Mouse (Mus musculus): ENCODE results near the gene Irf2bp2. TPM values are rescaled to one million over a fixed set of nuclear protein-coding genes. Genes with fewer than 3 reads are reported as not detected.

Irf2bp2 gene
- 8.5 and 8.8 TPM in 2 replicates for polyA plus RNA-seq (2014; fragmentation: Nextera tagmentation; extraction: Ambion mirVana)

GRCm38 (mm10) chr8:126593889-126594480 is at the start of gene Irf2bp2:
Gene Irf2bp2, minus strand, starts transcription at chr8:126593986.
- Histone ChIP-seq H3K27ac (ENCODE audit: low read depth, low read length) (peak within 1 kb of the TSS; percentile 98), H3K9me3 (ENCODE audit: control insufficient read depth, low read length) (no peaks in the 10 kb centered on the region), H3K4me1 (ENCODE audit: control insufficient read depth, insufficient read depth, low read length) (peaks cover 36% of the 10 kb centered on the region), H3K9ac (replicated peaks; ENCODE audit: low read depth, low read length) (peak within 1 kb of the TSS; percentile 99), H3K4me3 (ENCODE audit: low read depth, low read length) (peak within 1 kb of the TSS; percentile 100), H3K27me3 (ENCODE audit: control insufficient read depth, insufficient read depth, low read length) (no peaks in the 10 kb centered on the region), H3K36me3 (ENCODE audit: control insufficient read depth, insufficient read depth, low read length) (0 out of 2 replicates have a peak, but pooled peaks cover 4% of the 10 kb centered on the region), H3K4me2 (ENCODE audit: low read depth, low read length) (peak within 1 kb of the TSS; percentile 98)
- peak; percentile 70 for ATAC-seq (ENCODE audit: low read depth)
- 1% methylated on average over 26 of the region's 56 CpGs for WGBS

- 98% methylated on average over 4 of the region's 4 CpGs for WGBS
These were observed 48.9 kb upstream of the Irf2bp2 start for GRCm38 (mm10) chr8:126642665-126643064.

GRCm38 (mm10) chr8:126641568-126642295 is 47.9 kb upstream of the Irf2bp2 start:
- H3K4me2 ChIP-seq (ENCODE audit: low read depth, low read length): no peak overlapping the region
- H3K9ac ChIP-seq (replicated peaks; ENCODE audit: low read depth, low read length): no peak overlapping the region
- ATAC-seq (ENCODE audit: low read depth): no peak
- no peak overlapping the region for H3K4me3 ChIP-seq (ENCODE audit: low read depth, low read length)
- no peaks in the 10 kb centered on the region for H3K27me3 ChIP-seq (ENCODE audit: control insufficient read depth, insufficient read depth, low read length)
- no peaks in the 10 kb centered on the region for H3K36me3 ChIP-seq (ENCODE audit: control insufficient read depth, insufficient read depth, low read length)
- no peak overlapping the region for H3K27ac ChIP-seq (ENCODE audit: low read depth, low read length)
- 87% methylated on average over 3 of the region's 3 CpGs for WGBS
- H3K9me3 ChIP-seq (ENCODE audit: control insufficient read depth, low read length): no peaks in the 10 kb centered on the region
- H3K4me1 ChIP-seq (ENCODE audit: control insufficient read depth, insufficient read depth, low read length): no peaks in the 10 kb centered on the region

More at GRCm38 (mm10) chr8:126642665-126643064, 48.9 kb upstream of the Irf2bp2 start:
- Histone ChIP-seq H3K27me3 (ENCODE audit: control insufficient read depth, insufficient read depth, low read length) (no peaks in the 10 kb centered on the region), H3K27ac (ENCODE audit: low read depth, low read length) (no peak overlapping the region), H3K9ac (replicated peaks; ENCODE audit: low read depth, low read length) (no peak overlapping the region), H3K36me3 (ENCODE audit: control insufficient read depth, insufficient read depth, low read length) (no peaks in the 10 kb centered on the region), H3K4me2 (ENCODE audit: low read depth, low read length) (no peak overlapping the region), H3K9me3 (ENCODE audit: control insufficient read depth, low read length) (no peaks in the 10 kb centered on the region), H3K4me3 (ENCODE audit: low read depth, low read length) (no peak overlapping the region), H3K4me1 (ENCODE audit: control insufficient read depth, insufficient read depth, low read length) (no peaks in the 10 kb centered on the region)
- no peak for ATAC-seq (ENCODE audit: low read depth)

- H3K4me3 ChIP-seq (ENCODE audit: low read depth, low read length): no peak overlapping the region
- H3K27me3 ChIP-seq (ENCODE audit: control insufficient read depth, insufficient read depth, low read length): no peaks in the 10 kb centered on the region
- WGBS: 78% methylated on average over 3 of the region's 3 CpGs
- no peak overlapping the region for H3K27ac ChIP-seq (ENCODE audit: low read depth, low read length)
- H3K9ac ChIP-seq (replicated peaks; ENCODE audit: low read depth, low read length): no peak overlapping the region
- H3K36me3 ChIP-seq (ENCODE audit: control insufficient read depth, insufficient read depth, low read length): no peaks in the 10 kb centered on the region
- H3K4me1 ChIP-seq (ENCODE audit: control insufficient read depth, insufficient read depth, low read length): no peaks in the 10 kb centered on the region
- H3K9me3 ChIP-seq (ENCODE audit: control insufficient read depth, low read length): no peaks in the 10 kb centered on the region
- H3K4me2 ChIP-seq (ENCODE audit: low read depth, low read length): no peak overlapping the region
- ATAC-seq (ENCODE audit: low read depth): no peak
These were observed 45.4 kb upstream of the Irf2bp2 start for GRCm38 (mm10) chr8:126639161-126639560.

GRCm38 (mm10) chr8:126638027-126638426 is 44.2 kb upstream of the Irf2bp2 start:
- Histone ChIP-seq H3K27me3 (ENCODE audit: control insufficient read depth, insufficient read depth, low read length) (no peaks in the 10 kb centered on the region), H3K4me1 (ENCODE audit: control insufficient read depth, insufficient read depth, low read length) (no peaks in the 10 kb centered on the region), H3K9me3 (ENCODE audit: control insufficient read depth, low read length) (no peaks in the 10 kb centered on the region), H3K27ac (ENCODE audit: low read depth, low read length) (no peak overlapping the region), H3K9ac (replicated peaks; ENCODE audit: low read depth, low read length) (no peak overlapping the region), H3K4me3 (ENCODE audit: low read depth, low read length) (no peak overlapping the region), H3K4me2 (ENCODE audit: low read depth, low read length) (no peak overlapping the region), H3K36me3 (ENCODE audit: control insufficient read depth, insufficient read depth, low read length) (no peaks in the 10 kb centered on the region)
- 79% methylated on average over 8 of the region's 8 CpGs for WGBS
- ATAC-seq (ENCODE audit: low read depth): no peak

- Histone ChIP-seq H3K9me3 (ENCODE audit: control insufficient read depth, low read length) (peaks cover under 1% of the 10 kb centered on the region; the same call in 1 of the 2 replicates), H3K36me3 (ENCODE audit: control insufficient read depth, insufficient read depth, low read length) (no peaks in the 10 kb centered on the region), H3K4me1 (ENCODE audit: control insufficient read depth, insufficient read depth, low read length) (no peaks in the 10 kb centered on the region), H3K4me2 (ENCODE audit: low read depth, low read length) (no peak overlapping the region), H3K27ac (ENCODE audit: low read depth, low read length) (no peak overlapping the region), H3K27me3 (ENCODE audit: control insufficient read depth, insufficient read depth, low read length) (no peaks in the 10 kb centered on the region), H3K9ac (replicated peaks; ENCODE audit: low read depth, low read length) (no peak overlapping the region), H3K4me3 (ENCODE audit: low read depth, low read length) (no peak overlapping the region)
- no peak for ATAC-seq (ENCODE audit: low read depth)
- 81% methylated on average over 6 of the region's 6 CpGs for WGBS
These were observed 40.8 kb upstream of the Irf2bp2 start for GRCm38 (mm10) chr8:126634541-126635048.

- no peaks in the 10 kb centered on the region for H3K27me3 ChIP-seq (ENCODE audit: control insufficient read depth, insufficient read depth, low read length)
- no peak for ATAC-seq (ENCODE audit: low read depth)
- no peaks in the 10 kb centered on the region for H3K36me3 ChIP-seq (ENCODE audit: control insufficient read depth, insufficient read depth, low read length)
- no peak overlapping the region for H3K4me2 ChIP-seq (ENCODE audit: low read depth, low read length)
- 95% methylated on average over 3 of the region's 3 CpGs for WGBS
- H3K9me3 ChIP-seq (ENCODE audit: control insufficient read depth, low read length): peaks cover 2% of the 10 kb centered on the region; the same call in 1 of the 2 replicates
- H3K9ac ChIP-seq (replicated peaks; ENCODE audit: low read depth, low read length): no peak overlapping the region
- H3K27ac ChIP-seq (ENCODE audit: low read depth, low read length): no peak overlapping the region
- no peak overlapping the region for H3K4me3 ChIP-seq (ENCODE audit: low read depth, low read length)
- H3K4me1 ChIP-seq (ENCODE audit: control insufficient read depth, insufficient read depth, low read length): no peaks in the 10 kb centered on the region
These were observed 34.8 kb upstream of the Irf2bp2 start for GRCm38 (mm10) chr8:126628616-126629015.

GRCm38 (mm10) chr8:126626415-126626814 is 32.6 kb upstream of the Irf2bp2 start:
- no peak overlapping the region for H3K4me2 ChIP-seq (ENCODE audit: low read depth, low read length)
- no peaks in the 10 kb centered on the region for H3K36me3 ChIP-seq (ENCODE audit: control insufficient read depth, insufficient read depth, low read length)
- H3K27ac ChIP-seq (ENCODE audit: low read depth, low read length): no peak overlapping the region
- no peak overlapping the region for H3K4me3 ChIP-seq (ENCODE audit: low read depth, low read length)
- no peak overlapping the region for H3K9ac ChIP-seq (replicated peaks; ENCODE audit: low read depth, low read length)
- peaks cover 2% of the 10 kb centered on the region; the same call in 1 of the 2 replicates for H3K9me3 ChIP-seq (ENCODE audit: control insufficient read depth, low read length)
- ATAC-seq (ENCODE audit: low read depth): no peak
- no peaks in the 10 kb centered on the region for H3K4me1 ChIP-seq (ENCODE audit: control insufficient read depth, insufficient read depth, low read length)
- H3K27me3 ChIP-seq (ENCODE audit: control insufficient read depth, insufficient read depth, low read length): no peaks in the 10 kb centered on the region
- 89% methylated on average over 11 of the region's 11 CpGs for WGBS
